Mouse (Mus musculus): Measurements from ENCODE around the gene Pitx2. TPM values are rescaled to one million over a fixed set of nuclear protein-coding genes. Genes with fewer than 3 reads are reported as not detected.

The Pitx2 gene
- under 1 TPM in 2 of 4 experiments, not detected in 2; 0.12 to 0.31 TPM for total RNA-seq (2022)

GRCm38 (mm10) chr3:129199609-129200500, at the start of gene Pitx2:
TSS of gene Pitx2 (plus strand) at chr3:129199878.
- DNase-seq: no peak

- no peak for DNase-seq
Measured at GRCm38 (mm10) chr3:129150001-129150400, 49.7 kb upstream of the Pitx2 start.

GRCm38 (mm10) chr3:129151096-129151685, 48.5 kb upstream of the Pitx2 start:
- DNase-seq: no peak

GRCm38 (mm10) chr3:129158812-129159370, 40.8 kb upstream of the Pitx2 start:
- DNase-seq: no peak

- DNase-seq: no peak
Measured at GRCm38 (mm10) chr3:129161333-129162035, 38.2 kb upstream of the Pitx2 start.

- DNase-seq: no peak
Measured at GRCm38 (mm10) chr3:129164246-129164645, 35.4 kb upstream of the Pitx2 start.

- DNase-seq: no peak
Measured at GRCm38 (mm10) chr3:129165715-129166114, 34.0 kb upstream of the Pitx2 start.

GRCm38 (mm10) chr3:129166684-129167083, 33.0 kb upstream of the Pitx2 start:
- DNase-seq: no peak

- DNase-seq: no peak
Measured at GRCm38 (mm10) chr3:129170416-129170815, 29.3 kb upstream of the Pitx2 start.

GRCm38 (mm10) chr3:129171789-129172188, 27.9 kb upstream of the Pitx2 start:
- no peak for DNase-seq

GRCm38 (mm10) chr3:129194436-129194835, 5.2 kb upstream of the Pitx2 start:
- DNase-seq: no peak

GRCm38 (mm10) chr3:129195036-129195435, 4.6 kb upstream of the Pitx2 start:
- DNase-seq: no peak

GRCm38 (mm10) chr3:129195816-129196549, 3.7 kb upstream of the Pitx2 start:
- no peak for DNase-seq

- DNase-seq: no peak
Measured at GRCm38 (mm10) chr3:129196550-129196919, 3.1 kb upstream of the Pitx2 start.

GRCm38 (mm10) chr3:129197035-129197434, 2.6 kb upstream of the Pitx2 start:
- no peak for DNase-seq

GRCm38 (mm10) chr3:129197786-129198626, 1.7 kb upstream of the Pitx2 start:
- no peak for DNase-seq

- no peak for DNase-seq
Measured at GRCm38 (mm10) chr3:129198627-129198903, 1.1 kb upstream of the Pitx2 start.

GRCm38 (mm10) chr3:129199160-129199608, 494 bp upstream of the Pitx2 start:
- DNase-seq: no peak

- DNase-seq: no peak
Measured at GRCm38 (mm10) chr3:129200501-129200890, 818 bp downstream of the Pitx2 start.

GRCm38 (mm10) chr3:129201156-129201555, 1.5 kb downstream of the Pitx2 start:
- DNase-seq: no peak

- DNase-seq: no peak
Measured at GRCm38 (mm10) chr3:129201681-129202255, 2.1 kb downstream of the Pitx2 start.

Data from adrenal gland, adult 8-10 months (tissue).